Mouse (Mus musculus): ENCODE measurements around the gene Vangl1. TPM values are rescaled to one million over a fixed set of nuclear protein-coding genes. Genes with fewer than 3 reads are reported as not detected.

Vangl1 gene
- polyA plus RNA-seq, 1 experiment from 2014 or later, result 8.2 TPM

DNA sequence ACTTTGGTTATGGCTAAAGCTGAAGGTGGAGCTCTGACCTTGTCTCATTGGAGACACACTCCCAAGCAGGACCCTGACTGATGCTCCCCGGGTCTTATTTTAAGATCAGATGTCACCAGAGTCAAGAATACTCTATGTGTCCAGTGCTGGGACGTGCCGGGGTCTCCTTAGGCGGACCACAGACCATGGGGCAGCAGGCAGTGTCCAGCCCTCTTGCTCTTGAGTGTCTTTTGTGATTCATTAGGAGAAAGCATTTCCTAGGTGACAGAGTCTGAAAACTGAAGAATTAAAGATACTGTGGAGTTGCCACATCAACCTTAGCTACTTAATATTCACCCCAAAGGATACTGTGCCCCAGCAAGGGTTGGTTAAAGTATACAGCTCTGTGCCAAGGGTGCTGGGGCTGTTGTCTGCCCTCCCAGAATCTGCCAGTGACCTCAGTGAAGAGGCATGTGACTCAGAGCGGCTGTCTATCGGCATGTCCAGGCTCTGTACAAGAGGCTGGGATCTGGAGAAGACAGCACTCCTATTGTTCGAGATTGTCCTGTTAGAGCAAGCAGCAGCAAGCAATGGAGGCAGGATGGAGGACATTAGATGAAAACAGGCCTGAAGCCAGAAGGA is 92.4 kb downstream of the Vangl1 start:
- Histone ChIP-seq H3K4me2 (ENCODE audit: low read depth, low read length) (no peak overlapping the region), H3K27me3 (ENCODE audit: control insufficient read depth, insufficient read depth, low read length) (no peaks in the 10 kb centered on the region), H3K27ac (ENCODE audit: low read depth, low read length) (no peak overlapping the region), H3K4me1 (ENCODE audit: control insufficient read depth, insufficient read depth, low read length) (no peaks in the 10 kb centered on the region), H3K9me3 (ENCODE audit: control insufficient read depth, low read length) (no peaks in the 10 kb centered on the region), H3K4me3 (ENCODE audit: low read depth, low read length) (no peak overlapping the region), H3K9ac (replicated peaks; ENCODE audit: low read depth, low read length) (no peak overlapping the region), H3K36me3 (ENCODE audit: control insufficient read depth, insufficient read depth, low read length) (no peaks in the 10 kb centered on the region)
- 70% methylated on average over 7 of the region's 7 CpGs for WGBS
- peak; percentile 11; the same call in 1 of the 2 replicates for ATAC-seq (ENCODE audit: low read depth)

DNA sequence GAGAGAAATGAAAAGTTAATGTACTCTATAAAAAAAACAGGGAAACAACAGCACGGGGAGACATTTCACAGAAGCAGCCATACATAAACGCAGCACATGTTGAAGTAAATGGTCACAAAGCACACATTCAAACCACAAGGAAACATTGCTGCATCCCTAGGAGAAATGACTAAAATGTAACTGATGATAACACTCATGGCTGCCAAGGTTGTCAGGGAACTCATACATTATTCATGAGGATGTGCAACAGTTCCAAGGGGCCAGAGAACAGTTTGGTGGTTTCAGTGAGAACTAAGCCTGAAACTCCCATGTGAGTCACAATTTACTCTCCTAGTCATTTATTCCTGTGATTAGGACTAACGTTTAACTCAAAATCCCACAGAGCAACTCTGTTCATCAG is 96.3 kb downstream of the Vangl1 start:
- ATAC-seq (ENCODE audit: low read depth), result no peak
- 56% methylated on average over 3 of the region's 3 CpGs for WGBS
- no peaks in the 10 kb centered on the region for H3K9me3 ChIP-seq (ENCODE audit: control insufficient read depth, low read length)

DNA sequence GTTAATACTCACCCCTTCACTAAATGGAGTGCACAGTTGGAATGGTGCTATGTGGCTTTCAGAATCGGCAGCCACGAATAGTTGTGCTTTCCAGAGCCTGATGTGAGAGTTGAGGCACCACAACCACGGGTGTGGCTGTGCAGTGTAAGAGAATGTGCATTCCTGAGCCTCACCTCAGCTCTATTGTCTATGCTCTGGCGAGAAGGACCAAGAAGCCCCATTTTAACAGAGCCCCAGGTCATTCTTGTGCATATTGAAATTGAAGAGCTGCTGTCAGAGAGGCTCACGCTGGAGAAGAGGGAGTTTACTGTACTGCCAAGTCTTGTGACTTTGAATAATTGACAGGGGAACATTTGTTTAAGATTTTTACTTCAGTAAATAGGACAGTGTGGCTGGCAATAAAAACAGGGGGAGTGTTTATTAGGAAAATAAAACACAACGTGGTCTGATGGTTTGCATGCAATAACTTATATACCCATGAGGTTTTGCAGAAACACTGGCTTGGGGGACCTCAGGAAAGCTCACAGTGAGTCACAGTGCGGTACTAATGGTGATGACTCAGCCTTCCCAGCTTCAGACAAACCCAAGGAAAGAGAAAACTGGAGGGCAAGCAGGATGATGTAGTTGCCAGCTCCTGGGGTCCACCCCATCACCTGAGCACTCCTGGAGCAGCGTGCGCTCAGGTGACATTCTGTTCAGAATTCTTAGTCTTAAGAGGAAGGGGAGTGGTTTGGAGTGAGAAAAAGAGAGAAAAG is 100.5 kb downstream of the Vangl1 start:
- ATAC-seq (ENCODE audit: low read depth), result no peak
- WGBS, result 77% methylated on average over 9 of the region's 9 CpGs

More for the DNA sequence above, 96.3 kb downstream of the Vangl1 start:
- Histone ChIP-seq H3K27ac (ENCODE audit: low read depth, low read length) (no peak overlapping the region), H3K4me2 (ENCODE audit: low read depth, low read length) (no peak overlapping the region), H3K4me3 (ENCODE audit: low read depth, low read length) (no peak overlapping the region), H3K36me3 (ENCODE audit: control insufficient read depth, insufficient read depth, low read length) (no peaks in the 10 kb centered on the region), H3K9ac (replicated peaks; ENCODE audit: low read depth, low read length) (no peak overlapping the region), H3K4me1 (ENCODE audit: control insufficient read depth, insufficient read depth, low read length) (no peaks in the 10 kb centered on the region), H3K27me3 (ENCODE audit: control insufficient read depth, insufficient read depth, low read length) (no peaks in the 10 kb centered on the region)

More for the DNA sequence above, 100.5 kb downstream of the Vangl1 start:
- H3K4me2 ChIP-seq (ENCODE audit: low read depth, low read length), result no peak overlapping the region
- H3K9me3 ChIP-seq (ENCODE audit: control insufficient read depth, low read length), result no peaks in the 10 kb centered on the region
- H3K4me3 ChIP-seq (ENCODE audit: low read depth, low read length), result no peak overlapping the region
- H3K36me3 ChIP-seq (ENCODE audit: control insufficient read depth, insufficient read depth, low read length), result no peaks in the 10 kb centered on the region
- H3K4me1 ChIP-seq (ENCODE audit: control insufficient read depth, insufficient read depth, low read length), result no peaks in the 10 kb centered on the region
- no peaks in the 10 kb centered on the region for H3K27me3 ChIP-seq (ENCODE audit: control insufficient read depth, insufficient read depth, low read length)
- no peak overlapping the region for H3K27ac ChIP-seq (ENCODE audit: low read depth, low read length)
- no peak overlapping the region for H3K9ac ChIP-seq (replicated peaks; ENCODE audit: low read depth, low read length)

Other genes with a start within 250 kb of the Vangl1 start
- 20.8 and 33.7 TPM in 2 replicates for gene Nhlh2, start 194.6 kb downstream of the Vangl1 start, polyA plus RNA-seq (2014; fragmentation: Nextera tagmentation; extraction: Ambion mirVana)
- gene Casq2, start 118.3 kb downstream of the Vangl1 start, polyA plus RNA-seq (2014; fragmentation: Nextera tagmentation; extraction: Ambion mirVana), result 0.67 and 0.75 TPM in 2 replicates